Mouse (Mus musculus) intestine, embryonic 14.5 days (tissue): ENCODE measurements around the gene Fam166b. TPM values are rescaled to one million over a fixed set of nuclear protein-coding genes. Genes with fewer than 3 reads are reported as not detected.
A peak's percentile ranks its signal among the peaks of the same experiment; 100 is the strongest.

Experiments used
- ATAC-seq: fragments of 200-750 bp; cut with Nextera tagmentation; replicated peaks from 2 replicates; pipeline ENCODE4 v1.8.0; 2017; ENCODE audit warnings: low read depth, moderate number of reproducible peaks, moderate TSS enrichment, moderate library complexity; ENCODE audit not compliant: low FRiP score, low TSS enrichment
- DNase-seq: peaks from one replicate; pipeline ENCODE4 v3.0.0-alpha.2; 2018; ENCODE audit warnings: low spot score
- H3K27ac ChIP-seq: fragments of 300-500 bp; sonication (generic); 2 replicates; pipeline ENCODE4 v1.5.1; 2014; ENCODE audit warnings: low read depth, mild to moderate bottlenecking, control low read depth
- H3K27me3 ChIP-seq: fragments of 300-500 bp; sonication (generic); replicated peaks from 2 replicates; pipeline ENCODE4 v1.6.1; 2014; ENCODE audit warnings: low read length, control low read depth; ENCODE audit not compliant: control insufficient read depth, insufficient read depth
- H3K36me3 ChIP-seq: fragments of 300-500 bp; sonication (generic); 2 replicates; pipeline ENCODE4 v1.6.1; 2014; ENCODE audit warnings: low read length, control low read depth; ENCODE audit not compliant: control insufficient read depth, insufficient read depth
- H3K4me1 ChIP-seq: fragments of 300-500 bp; sonication (generic); replicated peaks from 2 replicates; pipeline ENCODE4 v1.6.1; 2014; ENCODE audit warnings: low read length, control low read depth, mixed read lengths; ENCODE audit not compliant: control insufficient read depth, insufficient read depth
- H3K4me2 ChIP-seq: fragments of 300-500 bp; sonication (generic); 2 replicates; pipeline ENCODE4 v1.6.1; 2014; ENCODE audit warnings: low read length
- H3K4me3 ChIP-seq: fragments of 300-500 bp; sonication (generic); 2 replicates; pipeline ENCODE4 v1.5.1; 2014; ENCODE audit warnings: low read depth, low read length, control low read depth, mixed read lengths
- H3K9ac ChIP-seq: fragments of 300-500 bp; sonication (generic); 2 replicates; pipeline ENCODE4 v1.6.1; 2014; ENCODE audit warnings: mild to moderate bottlenecking, low read length
- H3K9me3 ChIP-seq: fragments of 300-500 bp; sonication (generic); 2 replicates; pipeline ENCODE4 v1.6.1; 2016; ENCODE audit warnings: low read length, control low read depth; ENCODE audit not compliant: control insufficient read depth
- WGBS: fragments of 180-500 bp; shearing (Covaris S2); extraction: QIAGEN DNeasy Blood & Tissue Kit; methylation state at CpG from one replicate; pipeline ENCODE4 v1.1.7; 2014; 5-methylcytosine and 5-hydroxymethylcytosine counted together
- polyA plus RNA-seq: library from polyadenylated mRNA; unstranded; fragments of >200 nt; fragmentation: Nextera tagmentation; extraction: Ambion mirVana; gene quantifications from 2 replicates; pipeline ENCODE4 v1.2.1, GENCODE M21; 2014

The Fam166b gene
- polyA plus RNA-seq, 1 experiment from 2014 or later: 0.18 TPM

GRCm38 (mm10) chr4:43457124-43457523 lies 28.2 kb upstream of the Fam166b start:
- WGBS: 18% methylated on average over 8 of the region's 8 CpGs
- no peaks in the 10 kb centered on the region for H3K36me3 ChIP-seq
- no peak overlapping the region for H3K4me3 ChIP-seq
- no peaks in the 10 kb centered on the region for H3K9me3 ChIP-seq
- H3K9ac ChIP-seq: no peak overlapping the region
- peaks cover 15% of the 10 kb centered on the region for H3K4me1 ChIP-seq
- no peak overlapping the region for H3K27ac ChIP-seq
- DNase-seq: no peak
- no peak overlapping the region for H3K4me2 ChIP-seq
- H3K27me3 ChIP-seq: peaks cover 29% of the 10 kb centered on the region
- no peak for ATAC-seq

GRCm38 (mm10) chr4:43456470-43456869 lies 27.5 kb upstream of the Fam166b start:
- H3K36me3 ChIP-seq: no peaks in the 10 kb centered on the region
- DNase-seq: no peak
- H3K27ac ChIP-seq: no peak overlapping the region
- H3K9ac ChIP-seq: no peak overlapping the region
- ATAC-seq: no peak
- no peak overlapping the region for H3K4me3 ChIP-seq
- H3K27me3 ChIP-seq: peaks cover 30% of the 10 kb centered on the region
- H3K4me1 ChIP-seq: peaks cover 15% of the 10 kb centered on the region
- WGBS: 29% methylated on average over 4 of the region's 4 CpGs
- H3K4me2 ChIP-seq: no peak overlapping the region
- no peaks in the 10 kb centered on the region for H3K9me3 ChIP-seq

GRCm38 (mm10) chr4:43454041-43454836 lies 25.3 kb upstream of the Fam166b start, which contains the start of gene Cd72:
Gene Cd72, minus strand, starts transcription at chr4:43454628.
- H3K9ac ChIP-seq: peak within 1 kb of the TSS; percentile 13; the same call in 1 of the 2 replicates
- no peak; the same call in 1 of the 2 replicates for ATAC-seq

GRCm38 (mm10) chr4:43453413-43453812 lies 24.5 kb upstream of the Fam166b start:
- Histone ChIP-seq H3K9me3 (no peaks in the 10 kb centered on the region), H3K4me1 (peaks cover 15% of the 10 kb centered on the region), H3K27ac (no peak overlapping the region), H3K4me2 (peak overlapping the region; percentile 42), H3K27me3 (peaks cover 30% of the 10 kb centered on the region), H3K4me3 (peak overlapping the region; percentile 20), H3K36me3 (peaks cover under 1% of the 10 kb centered on the region; the same call in 1 of the 2 replicates), H3K9ac (peak overlapping the region; percentile 13; the same call in 1 of the 2 replicates)
- WGBS: 2% methylated on average over 18 of the region's 18 CpGs
- ATAC-seq: no peak
- peak; percentile 57 for DNase-seq

More at GRCm38 (mm10) chr4:43454041-43454836, 25.3 kb upstream of the Fam166b start, which contains the start of gene Cd72:
- H3K9me3 ChIP-seq: no peaks in the 10 kb centered on the region
- H3K4me2 ChIP-seq: peak within 1 kb of the TSS; percentile 42
- H3K36me3 ChIP-seq: no peaks in the 10 kb centered on the region
- peaks cover 15% of the 10 kb centered on the region for H3K4me1 ChIP-seq
- peak within 1 kb of the TSS; percentile 20 for H3K4me3 ChIP-seq
- H3K27ac ChIP-seq: no peak within 1 kb of the TSS
- no peak for DNase-seq
- WGBS: 29% methylated on average over 20 of the region's 20 CpGs
- peaks cover 30% of the 10 kb centered on the region for H3K27me3 ChIP-seq

GRCm38 (mm10) chr4:43452315-43452714 lies 23.4 kb upstream of the Fam166b start:
- Histone ChIP-seq H3K27ac (no peak overlapping the region), H3K27me3 (peaks cover 30% of the 10 kb centered on the region), H3K4me2 (no peak overlapping the region), H3K4me3 (no peak overlapping the region), H3K9me3 (no peaks in the 10 kb centered on the region), H3K4me1 (peaks cover 15% of the 10 kb centered on the region), H3K36me3 (peaks cover 12% of the 10 kb centered on the region), H3K9ac (no peak overlapping the region)
- ATAC-seq: no peak
- DNase-seq: no peak
- 51% methylated on average over 11 of the region's 11 CpGs for whole genome bisulfite sequencing

GRCm38 (mm10) chr4:43448554-43448953 lies 19.6 kb upstream of the Fam166b start:
- H3K9me3 ChIP-seq: no peaks in the 10 kb centered on the region
- H3K9ac ChIP-seq: no peak overlapping the region
- peaks cover 16% of the 10 kb centered on the region for H3K4me1 ChIP-seq
- no peak overlapping the region for H3K27ac ChIP-seq
- WGBS: 92% methylated on average over 3 of the region's 3 CpGs
- H3K27me3 ChIP-seq: peaks cover 13% of the 10 kb centered on the region
- DNase-seq: no peak
- ATAC-seq: no peak
- no peak overlapping the region for H3K4me2 ChIP-seq
- H3K36me3 ChIP-seq: peaks cover 38% of the 10 kb centered on the region
- no peak overlapping the region for H3K4me3 ChIP-seq

GRCm38 (mm10) chr4:43447251-43447650 lies 18.3 kb upstream of the Fam166b start:
- 97% methylated on average over 13 of the region's 13 CpGs for WGBS
- Histone ChIP-seq H3K27ac (no peak overlapping the region), H3K9me3 (no peaks in the 10 kb centered on the region), H3K9ac (no peak overlapping the region), H3K36me3 (peaks cover 38% of the 10 kb centered on the region), H3K4me1 (peaks cover 13% of the 10 kb centered on the region), H3K27me3 (0 out of 2 replicates have a peak, but pooled peaks cover 2% of the 10 kb centered on the region), H3K4me3 (no peak overlapping the region), H3K4me2 (no peak overlapping the region)
- ATAC-seq: no peak
- no peak for DNase-seq

- DNase-seq: peak; percentile 76
Measured at GRCm38 (mm10) chr4:43443511-43443910, 14.6 kb upstream of the Fam166b start.

More at GRCm38 (mm10) chr4:43443511-43443910, 14.6 kb upstream of the Fam166b start:
- Histone ChIP-seq H3K4me1 (peaks cover 13% of the 10 kb centered on the region), H3K9me3 (no peaks in the 10 kb centered on the region), H3K9ac (peak overlapping the region; percentile 96), H3K27me3 (no peaks in the 10 kb centered on the region), H3K36me3 (peaks cover 38% of the 10 kb centered on the region), H3K4me2 (peak overlapping the region; percentile 90), H3K4me3 (peak overlapping the region; percentile 85), H3K27ac (peak overlapping the region; percentile 87)
- ATAC-seq: peak; percentile 11
- under 1% methylated on average over 28 of the region's 28 CpGs for WGBS
